Mouse (Mus musculus): ENCODE measurements around the gene Pacrg. TPM values are rescaled to one million over a fixed set of nuclear protein-coding genes. Genes with fewer than 3 reads are reported as not detected.

Pacrg gene
- polyA plus RNA-seq, 1 experiment from 2014 or later, result 2.1 TPM

DNA sequence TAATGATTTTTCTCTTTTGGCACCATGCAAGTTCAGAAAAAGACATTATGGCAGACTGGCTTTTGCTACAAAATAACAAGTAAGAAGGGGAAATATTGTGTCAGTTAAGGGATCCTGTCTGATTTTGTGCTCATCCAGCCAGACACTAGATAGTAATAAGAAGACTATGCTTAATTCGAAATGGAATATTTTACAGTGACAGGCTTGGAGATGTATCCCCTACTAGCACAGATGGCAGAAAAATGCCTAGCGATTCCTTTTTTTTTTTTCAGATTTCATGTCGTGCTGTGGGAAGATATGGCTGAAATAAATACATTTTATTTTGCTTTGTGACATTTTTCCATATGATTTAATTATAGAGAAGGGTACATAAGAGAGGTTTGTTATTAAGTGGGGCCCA is 333.2 kb downstream of the Pacrg start:
- no peak overlapping the region for H3K27ac ChIP-seq
- no peaks in the 10 kb centered on the region for H3K9me3 ChIP-seq
- WGBS, result 56% methylated on average over 3 of the region's 3 CpGs
- no peaks in the 10 kb centered on the region for H3K27me3 ChIP-seq
- no peaks in the 10 kb centered on the region for H3K36me3 ChIP-seq
- no peak overlapping the region for H3K4me2 ChIP-seq
- H3K9ac ChIP-seq, result no peak overlapping the region
- peaks cover 9% of the 10 kb centered on the region; the same call in 1 of the 2 replicates for H3K4me1 ChIP-seq
- no peak overlapping the region for H3K4me3 ChIP-seq
- no peak for ATAC-seq (ENCODE audit: insufficient number of reproducible peaks, insufficient read depth, low FRiP score, low TSS enrichment, low read depth)

DNA sequence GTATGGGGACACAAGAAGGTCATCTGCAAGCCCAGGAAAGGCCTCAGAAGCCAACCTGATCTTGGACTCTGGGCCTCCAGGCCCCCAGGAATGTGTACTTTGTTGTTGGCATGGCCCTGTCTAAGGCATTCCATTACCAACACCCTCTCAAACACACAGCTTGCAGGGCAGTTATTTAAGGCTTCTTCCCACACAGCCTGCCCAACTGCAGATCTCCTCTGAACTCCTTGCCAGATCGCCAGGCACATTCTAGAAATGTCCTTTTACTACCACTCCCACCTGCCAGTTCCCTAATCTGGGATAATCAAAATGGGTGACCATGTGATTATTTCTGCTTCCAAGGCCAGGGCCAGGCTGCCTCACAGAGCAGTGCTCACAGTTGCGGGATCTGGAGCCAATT is 338.7 kb downstream of the Pacrg start:
- 77% methylated on average over 2 of the region's 2 CpGs for WGBS
- no peak overlapping the region for H3K27ac ChIP-seq
- no peaks in the 10 kb centered on the region for H3K36me3 ChIP-seq
- H3K27me3 ChIP-seq, result no peaks in the 10 kb centered on the region
- H3K4me3 ChIP-seq, result no peak overlapping the region
- no peak overlapping the region for H3K4me2 ChIP-seq
- no peak for ATAC-seq (ENCODE audit: insufficient number of reproducible peaks, insufficient read depth, low FRiP score, low TSS enrichment, low read depth)
- peaks cover 10% of the 10 kb centered on the region for H3K4me1 ChIP-seq
- H3K9ac ChIP-seq, result no peak overlapping the region
- no peaks in the 10 kb centered on the region for H3K9me3 ChIP-seq

DNA sequence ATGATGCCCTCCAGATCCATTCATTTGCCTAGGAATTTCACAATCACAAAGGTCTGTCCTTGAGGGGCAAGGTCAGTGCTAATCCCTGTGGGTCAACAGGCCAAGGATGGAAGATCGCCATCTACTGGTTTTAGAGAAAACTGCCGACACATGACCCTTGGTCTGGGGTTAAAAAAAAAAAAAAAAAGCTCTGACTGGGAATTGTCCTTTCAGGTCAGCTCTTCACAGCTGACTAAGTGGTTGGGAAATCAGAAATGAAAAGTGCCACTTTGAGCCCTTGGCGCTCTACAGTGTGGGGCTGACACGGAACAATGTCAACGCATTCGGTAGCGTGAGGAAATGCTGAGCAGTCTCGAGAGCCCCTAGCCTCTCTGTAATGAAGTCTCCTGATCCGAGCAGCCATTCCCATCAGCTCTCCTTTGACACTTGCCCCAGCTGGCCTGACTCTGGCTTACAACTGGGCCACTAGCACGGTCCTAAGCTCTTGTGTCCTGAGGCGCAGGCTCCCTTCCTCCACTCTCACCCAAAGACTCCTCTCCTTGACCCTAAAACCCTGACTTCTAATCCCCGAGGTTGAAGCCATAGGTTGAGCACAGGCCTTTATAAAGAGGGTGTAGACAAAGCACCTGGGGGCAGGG is 339.2 kb downstream of the Pacrg start:
- ATAC-seq (ENCODE audit: insufficient number of reproducible peaks, insufficient read depth, low FRiP score, low TSS enrichment, low read depth), result no peak
- no peak overlapping the region for H3K4me2 ChIP-seq
- WGBS, result 43% methylated on average over 12 of the region's 12 CpGs

DNA sequence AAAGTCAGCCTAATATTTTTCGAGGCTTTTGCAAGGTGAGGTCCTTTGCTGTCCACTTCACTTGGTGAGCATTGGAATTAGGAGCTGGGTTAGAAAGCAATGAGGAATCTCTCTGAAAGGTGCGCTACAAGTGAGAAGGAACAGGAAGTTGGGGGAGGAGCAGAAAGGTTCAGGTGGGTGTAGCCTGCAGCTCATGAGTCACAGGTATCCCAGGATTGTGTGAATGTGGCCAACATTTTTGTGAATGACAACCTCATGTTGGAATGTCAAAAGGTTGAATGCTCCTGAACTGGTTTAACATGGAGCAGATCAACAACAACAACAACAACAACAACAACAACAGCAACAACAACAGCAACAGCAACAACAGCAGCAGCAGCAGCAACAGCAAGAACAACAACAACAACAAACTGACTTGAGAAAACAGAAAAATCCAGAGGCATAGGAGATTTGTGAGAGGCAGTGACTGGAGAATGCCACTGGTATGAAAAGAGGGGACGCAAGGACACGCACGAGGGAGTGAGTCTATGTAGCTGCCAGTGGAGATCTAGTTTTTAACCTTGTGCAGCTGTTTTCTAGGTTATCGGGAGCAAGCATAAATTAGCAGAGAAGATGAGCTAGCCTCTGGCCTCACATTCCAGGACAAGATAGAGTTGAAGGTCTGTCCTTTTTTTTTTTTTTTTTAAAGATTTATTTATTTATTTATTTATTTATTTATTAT is 341.0 kb downstream of the Pacrg start:
- Histone ChIP-seq H3K36me3 (no peaks in the 10 kb centered on the region), H3K4me3 (no peak overlapping the region), H3K4me2 (no peak overlapping the region), H3K27ac (no peak overlapping the region), H3K9ac (no peak overlapping the region), H3K27me3 (no peaks in the 10 kb centered on the region), H3K4me1 (peaks cover 13% of the 10 kb centered on the region), H3K9me3 (no peaks in the 10 kb centered on the region)
- no peak for ATAC-seq (ENCODE audit: insufficient number of reproducible peaks, insufficient read depth, low FRiP score, low TSS enrichment, low read depth)
- WGBS, result 78% methylated on average over 6 of the region's 6 CpGs

More for the DNA sequence above, 339.2 kb downstream of the Pacrg start:
- Histone ChIP-seq H3K36me3 (no peaks in the 10 kb centered on the region), H3K27me3 (no peaks in the 10 kb centered on the region), H3K4me1 (peaks cover 10% of the 10 kb centered on the region), H3K27ac (no peak overlapping the region), H3K4me3 (no peak overlapping the region), H3K9ac (no peak overlapping the region), H3K9me3 (no peaks in the 10 kb centered on the region)

DNA sequence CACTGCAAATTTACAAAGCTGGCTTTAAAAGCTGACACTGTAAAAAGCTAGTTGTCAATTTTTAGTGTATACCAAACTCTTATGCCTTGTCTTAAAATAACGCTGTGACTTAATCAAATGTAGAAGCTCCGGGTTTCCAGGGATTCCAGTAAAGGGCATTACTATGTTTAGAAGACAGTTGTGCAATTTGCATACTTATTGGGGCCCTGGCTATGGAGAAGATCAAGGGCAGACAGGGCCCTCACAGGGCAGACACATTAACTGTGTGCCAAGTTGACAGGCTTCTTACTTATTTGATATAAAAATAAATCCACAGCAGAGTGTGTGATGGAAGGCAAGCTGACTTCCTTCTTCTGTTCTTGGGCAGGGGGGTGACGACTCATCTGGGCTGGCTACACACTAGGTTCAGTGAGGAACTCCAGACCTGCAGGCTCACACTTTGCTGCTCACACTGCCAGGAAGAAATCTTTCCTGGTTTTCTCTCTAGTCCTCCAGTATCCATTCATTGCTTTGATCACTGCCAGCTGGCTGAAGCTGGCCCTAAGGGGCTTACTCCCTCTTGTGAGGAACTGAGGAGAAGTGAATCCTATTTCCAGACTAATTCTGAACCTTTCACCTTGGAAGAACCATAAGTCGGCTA is 342.2 kb downstream of the Pacrg start:
- Histone ChIP-seq H3K9me3 (no peaks in the 10 kb centered on the region), H3K4me2 (no peak overlapping the region), H3K4me3 (no peak overlapping the region), H3K27ac (no peak overlapping the region), H3K9ac (no peak overlapping the region), H3K4me1 (peaks cover 16% of the 10 kb centered on the region), H3K27me3 (no peaks in the 10 kb centered on the region), H3K36me3 (no peaks in the 10 kb centered on the region)
- 34% methylated on average over 4 of the region's 4 CpGs for WGBS
- no peak for ATAC-seq (ENCODE audit: insufficient number of reproducible peaks, insufficient read depth, low FRiP score, low TSS enrichment, low read depth)

DNA sequence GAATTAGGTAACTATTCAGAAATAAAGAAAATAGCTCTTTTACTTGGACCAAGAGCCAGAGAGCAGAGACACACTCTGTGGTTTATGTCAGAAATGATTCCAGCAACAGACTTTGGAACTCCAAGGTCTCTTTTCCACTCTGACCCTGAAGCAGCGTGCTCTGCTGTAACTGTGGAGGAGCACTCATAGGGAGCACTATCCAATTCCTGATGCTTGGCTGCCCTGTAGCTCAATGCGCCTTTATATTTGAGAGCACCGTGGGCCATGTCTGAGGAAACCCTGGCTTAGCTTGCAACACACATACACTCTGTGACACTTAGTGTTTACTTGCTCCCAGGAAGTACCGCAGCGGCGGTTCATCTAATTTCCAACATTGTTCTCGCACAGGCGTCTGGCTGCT is 344.0 kb downstream of the Pacrg start:
- no peak for ATAC-seq (ENCODE audit: insufficient number of reproducible peaks, insufficient read depth, low FRiP score, low TSS enrichment, low read depth)
- Histone ChIP-seq H3K4me2 (no peak overlapping the region), H3K4me1 (peaks cover 22% of the 10 kb centered on the region), H3K27me3 (no peaks in the 10 kb centered on the region), H3K9me3 (no peaks in the 10 kb centered on the region), H3K27ac (no peak overlapping the region), H3K9ac (no peak overlapping the region), H3K36me3 (no peaks in the 10 kb centered on the region), H3K4me3 (no peak overlapping the region)
- 82% methylated on average over 8 of the region's 8 CpGs for WGBS

DNA sequence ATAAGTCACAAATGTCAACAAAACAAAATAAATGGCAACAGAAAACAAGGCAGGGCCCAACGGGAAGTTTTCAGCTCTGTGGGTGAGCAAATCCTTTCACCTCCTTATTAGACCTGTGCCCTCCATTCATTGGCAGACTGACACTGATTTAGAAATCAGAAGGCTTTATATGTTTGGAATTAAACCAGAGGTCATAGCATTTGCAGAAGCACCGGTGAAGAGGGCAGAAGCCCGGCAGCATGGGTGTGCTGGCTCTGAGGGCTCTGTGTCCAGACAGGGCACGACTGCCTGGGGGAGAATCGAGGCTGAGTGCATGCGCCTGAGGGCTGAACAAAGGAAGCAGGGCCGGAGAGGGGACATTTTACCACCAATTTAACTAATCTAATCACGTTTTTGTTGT is 344.5 kb downstream of the Pacrg start:
- Histone ChIP-seq H3K9me3 (no peaks in the 10 kb centered on the region), H3K36me3 (no peaks in the 10 kb centered on the region)

DNA sequence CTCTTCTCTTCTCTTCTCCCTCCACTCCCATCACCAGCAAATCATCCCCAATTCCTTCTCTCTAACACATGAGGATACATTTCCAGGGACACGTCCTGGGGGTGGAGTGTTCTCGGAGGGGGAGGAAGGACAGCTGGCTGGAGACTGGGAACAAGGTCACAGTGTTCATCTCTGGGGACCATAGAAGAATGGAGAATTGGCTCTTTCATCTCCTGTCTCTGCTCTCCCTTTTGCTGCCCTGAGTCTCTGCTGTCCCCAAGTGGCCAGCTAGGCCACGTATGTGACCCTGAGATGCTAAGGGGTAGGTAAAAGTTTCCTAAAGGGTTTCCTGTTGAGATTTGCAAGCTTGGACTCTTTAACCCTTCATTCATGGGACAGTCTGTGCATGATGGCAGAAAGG is 347.0 kb downstream of the Pacrg start:
- Histone ChIP-seq H3K27ac (no peak overlapping the region), H3K4me1 (peaks cover 32% of the 10 kb centered on the region), H3K9ac (no peak overlapping the region), H3K4me2 (no peak overlapping the region), H3K27me3 (no peaks in the 10 kb centered on the region), H3K9me3 (no peaks in the 10 kb centered on the region), H3K4me3 (no peak overlapping the region), H3K36me3 (no peaks in the 10 kb centered on the region)
- no peak for ATAC-seq (ENCODE audit: insufficient number of reproducible peaks, insufficient read depth, low FRiP score, low TSS enrichment, low read depth)
- 23% methylated on average over 3 of the region's 3 CpGs for WGBS

More for the DNA sequence above, 344.5 kb downstream of the Pacrg start:
- Histone ChIP-seq H3K4me3 (no peak overlapping the region), H3K27me3 (no peaks in the 10 kb centered on the region), H3K9ac (no peak overlapping the region), H3K4me1 (peaks cover 26% of the 10 kb centered on the region), H3K27ac (no peak overlapping the region), H3K4me2 (no peak overlapping the region)
- no peak for ATAC-seq (ENCODE audit: insufficient number of reproducible peaks, insufficient read depth, low FRiP score, low TSS enrichment, low read depth)
- 24% methylated on average over 8 of the region's 8 CpGs for WGBS

DNA sequence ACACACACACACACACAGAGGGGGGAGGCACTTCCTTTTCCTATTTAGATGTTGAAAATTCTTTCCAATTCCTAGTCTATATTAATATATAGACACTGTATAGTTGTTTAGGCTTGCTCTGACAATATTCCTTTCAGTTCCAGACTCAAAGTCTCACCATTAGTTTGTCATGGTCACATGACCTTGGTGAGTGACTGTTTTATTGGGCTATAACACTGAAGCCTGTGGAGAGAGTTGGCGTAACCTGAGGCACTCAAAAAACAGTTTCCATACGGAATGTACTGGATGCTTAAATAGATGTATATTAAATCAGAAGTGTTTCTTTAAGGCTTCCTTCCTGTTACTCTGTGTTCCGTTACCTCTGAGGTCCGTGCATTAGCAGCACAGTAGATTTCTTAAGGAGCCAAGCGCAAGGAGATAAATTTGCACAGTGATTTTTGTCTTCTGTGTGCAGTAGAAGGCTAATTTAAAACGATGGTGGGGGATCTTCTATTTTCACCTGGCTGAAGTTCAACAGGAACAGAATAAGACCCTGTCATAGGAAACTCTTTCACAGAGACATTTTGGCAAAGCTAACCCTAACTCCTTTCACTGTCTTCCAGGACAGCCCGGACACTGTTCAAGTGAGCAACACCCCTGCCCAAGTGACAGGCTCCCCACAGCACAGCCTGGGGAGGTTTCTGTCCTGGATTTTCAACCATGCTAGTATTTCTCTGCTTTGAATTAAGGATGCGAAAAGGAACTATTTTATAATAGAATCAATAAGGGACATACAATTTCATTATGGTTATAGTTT is 349.5 kb downstream of the Pacrg start:
- Histone ChIP-seq H3K27me3 (no peaks in the 10 kb centered on the region), H3K9me3 (no peaks in the 10 kb centered on the region), H3K27ac (peak overlapping the region; percentile 62; the same call in 1 of the 2 replicates), H3K9ac (no peak overlapping the region), H3K4me3 (no peak overlapping the region), H3K4me2 (0 out of 2 replicates have a peak overlapping the region, but pooled peaks have one; percentile 3), H3K4me1 (peaks cover 24% of the 10 kb centered on the region), H3K36me3 (no peaks in the 10 kb centered on the region)
- WGBS, result 39% methylated on average over 8 of the region's 8 CpGs
- no peak for ATAC-seq (ENCODE audit: insufficient number of reproducible peaks, insufficient read depth, low FRiP score, low TSS enrichment, low read depth)

DNA sequence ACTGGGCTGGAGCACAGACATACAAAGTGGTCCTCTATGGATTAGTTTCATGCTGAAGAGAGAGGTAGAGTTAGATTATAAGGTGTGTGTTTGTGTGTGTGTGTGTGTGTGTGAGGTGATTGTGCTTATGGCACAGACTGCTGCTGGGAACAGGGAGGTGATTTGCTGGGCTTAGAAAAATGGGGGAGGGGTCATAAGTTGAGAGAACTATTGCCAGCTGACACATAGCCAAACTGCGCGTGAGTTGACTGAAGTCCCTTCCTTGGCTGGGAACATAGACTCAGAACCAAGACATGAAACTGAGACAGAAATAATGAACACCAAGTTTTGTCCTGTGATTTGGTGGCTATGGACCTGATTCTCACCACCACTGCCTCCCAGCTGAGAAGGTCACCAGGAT is 351.2 kb downstream of the Pacrg start:
- Histone ChIP-seq H3K4me2 (no peak overlapping the region), H3K4me3 (no peak overlapping the region), H3K27me3 (no peaks in the 10 kb centered on the region), H3K36me3 (no peaks in the 10 kb centered on the region), H3K27ac (no peak overlapping the region), H3K4me1 (peaks cover 23% of the 10 kb centered on the region), H3K9me3 (no peaks in the 10 kb centered on the region), H3K9ac (no peak overlapping the region)
- ATAC-seq (ENCODE audit: insufficient number of reproducible peaks, insufficient read depth, low FRiP score, low TSS enrichment, low read depth), result no peak
- 93% methylated on average over 2 of the region's 2 CpGs for WGBS

DNA sequence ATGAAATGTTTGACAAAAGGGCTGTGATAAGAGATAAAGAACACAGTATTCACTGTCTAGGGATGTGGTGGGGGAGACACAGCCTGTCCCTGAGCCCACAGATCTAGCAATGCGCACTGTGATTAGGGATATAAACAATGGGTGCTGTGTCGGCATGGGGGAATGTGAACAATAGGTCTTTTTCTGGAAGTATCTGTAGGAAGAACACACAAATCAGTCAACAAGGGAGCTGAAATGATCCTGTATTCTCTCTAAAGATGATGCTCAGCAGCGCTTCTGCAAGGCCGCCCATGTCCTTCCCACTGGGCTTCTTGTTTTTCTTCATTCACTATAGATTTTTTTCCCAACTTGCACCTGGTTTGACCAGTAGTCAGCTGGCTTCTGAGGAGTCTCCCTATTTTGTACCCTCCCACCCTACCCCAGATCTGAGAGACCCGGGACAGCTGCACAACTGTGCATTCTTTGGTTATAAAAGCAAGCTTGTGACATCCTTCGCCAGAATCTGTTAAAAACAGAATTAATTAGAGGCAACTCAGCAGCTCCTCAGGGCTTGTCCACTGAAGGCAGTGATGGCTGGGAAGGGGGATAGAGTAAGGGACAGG is 356.1 kb downstream of the Pacrg start:
- H3K9me3 ChIP-seq, result no peaks in the 10 kb centered on the region
- peaks cover 7% of the 10 kb centered on the region for H3K4me1 ChIP-seq
- 47% methylated on average over 6 of the region's 6 CpGs for WGBS
- H3K4me3 ChIP-seq, result no peak overlapping the region
- no peaks in the 10 kb centered on the region for H3K36me3 ChIP-seq
- H3K27me3 ChIP-seq, result no peaks in the 10 kb centered on the region
- H3K9ac ChIP-seq, result no peak overlapping the region
- no peak overlapping the region for H3K4me2 ChIP-seq
- no peak overlapping the region for H3K27ac ChIP-seq
- ATAC-seq (ENCODE audit: insufficient number of reproducible peaks, insufficient read depth, low FRiP score, low TSS enrichment, low read depth), result no peak

All from embryonic facial prominence, embryonic 13.5 days (tissue).